In the genomic region with DNA sequence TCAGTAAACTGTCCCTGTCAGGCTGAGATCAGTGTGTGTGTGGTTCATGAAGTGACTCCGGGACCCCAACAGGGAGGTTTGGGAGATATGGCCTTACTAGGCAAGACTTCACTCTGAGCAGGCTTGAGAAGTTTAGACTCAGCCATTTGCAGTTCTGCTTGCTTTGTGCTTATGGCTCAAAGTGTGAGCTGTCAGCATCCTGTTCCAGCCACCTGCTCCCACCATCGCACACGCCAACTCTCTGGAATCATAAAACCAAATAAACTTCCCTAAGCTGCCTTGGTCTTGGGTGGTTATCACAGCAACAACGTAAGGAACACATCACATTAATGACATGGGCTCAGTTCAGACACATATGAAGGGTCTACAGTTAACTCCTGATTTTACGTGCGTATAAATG, we compare ENCODE assay signal across 16 mouse cellular contexts.
DNase-seq lines count a peak whose midpoint lies in the region; ATAC-seq lines count a peak whose summit lies in the region.
"Had no signal": no experiment of that assay in that cellular context is flagged by ENCODE, and none has a peak within 500 bp of the region (broad histone marks: within the 10 kb centered on the region; RNA-seq: fewer than 3 reads in every experiment).

No protein-coding gene starts in this region.

- peak; percentile 56; the same call in 1 of the 2 replicates for ATAC-seq in frontal cortex, adult (ENCODE audit: low TSS enrichment)
- ATAC-seq: forebrain, embryonic 13.5 days; forebrain, embryonic 15.5 days had no signal

- peak; percentile 28 to 31 for DNase-seq in cerebellum, postnatal 25 days
- DNase-seq in cerebellum, adult 9-11 months = no peak
- no peak for DNase-seq in frontal cortex, postnatal 10 days (ENCODE audit: low spot score in 2 of 2)
- peak; percentile 76 for DNase-seq in brain, adult 2 months (ENCODE audit: low read depth, low spot score)
- DNase-seq in adrenal gland, postnatal 36 days = no peak
- DNase-seq: adrenal gland, adult 2 months; adrenal gland, postnatal 10 days; adrenal gland, postnatal 25 days; cerebellum, adult 11 months; cerebellum, adult 8-10 months; cerebellum, postnatal 10 days; cerebellum, postnatal 36 days; embryo, embryonic 11 days had no signal

Comparison
In these comparisons a context has a peak if more than half of its experiments do, and no peak if none do; other contexts are left out.
1. DNase-seq: peak in cerebellum, postnatal 25 days (2 of 2) and brain, adult 2 months (single experiment); none in cerebellum, adult 9-11 months (single experiment), frontal cortex, postnatal 10 days (0 of 2) and adrenal gland, postnatal 36 days (0 of 2).